Mouse (Mus musculus): ENCODE measurements at regions not wholly inside any gene's neighbourhood (a gene's known extent, or its start where the extent isn't known, plus 50 kb on each side); places are given as distances from the start of the nearest gene placed in this dataset.
A peak's percentile ranks its signal among the peaks of the same experiment; 100 is the strongest.

GRCm38 (mm10) chr5:53329591-53329990, 62.7 kb downstream of the Smim20 start:
- no peak for DNase-seq (ENCODE audit: low spot score)

DNA sequence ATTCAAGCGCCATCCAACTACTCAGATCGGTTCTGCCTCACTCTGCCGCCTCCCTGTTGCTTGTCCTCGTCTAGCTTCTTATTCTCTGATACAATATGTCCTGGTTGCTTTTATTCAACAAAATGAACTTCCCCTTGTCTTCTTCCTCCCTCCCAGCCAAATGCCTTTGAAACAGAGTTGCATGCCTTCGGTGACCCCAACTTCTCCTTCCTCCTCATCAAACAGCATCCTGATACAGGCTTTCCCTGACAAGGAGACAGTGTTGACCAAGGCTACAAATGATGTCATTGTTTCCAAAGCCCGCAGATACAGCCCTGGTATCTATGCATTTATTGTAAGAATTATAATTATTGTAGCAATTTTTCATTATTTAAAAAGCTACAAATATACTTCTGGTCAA, 69.8 kb downstream of the Smim20 start:
- DNase-seq (ENCODE audit: low spot score), result no peak

GRCm38 (mm10) chr5:53337816-53338215, 70.9 kb downstream of the Smim20 start:
- no peak for DNase-seq (ENCODE audit: low spot score)

DNA sequence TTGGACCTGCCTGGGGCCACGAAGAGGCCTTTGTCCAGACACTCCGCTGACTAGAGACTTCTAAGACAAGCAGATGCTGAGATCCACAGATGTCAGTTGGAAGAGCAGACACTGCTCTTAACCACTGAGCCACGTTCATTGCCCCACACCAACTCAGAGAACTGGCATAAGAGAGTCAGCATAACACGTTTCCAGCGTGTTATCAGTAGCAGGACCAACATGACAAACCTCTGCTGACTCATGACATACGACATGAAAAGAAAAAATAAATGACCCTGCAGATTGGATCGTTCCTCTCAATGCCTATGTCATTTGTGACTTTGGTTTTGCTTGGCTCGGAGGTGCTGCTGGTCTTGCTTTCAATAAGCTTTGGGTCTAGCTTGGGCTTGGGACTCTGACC, 78.3 kb downstream of the Smim20 start:
- no peak for DNase-seq (ENCODE audit: low spot score)

DNA sequence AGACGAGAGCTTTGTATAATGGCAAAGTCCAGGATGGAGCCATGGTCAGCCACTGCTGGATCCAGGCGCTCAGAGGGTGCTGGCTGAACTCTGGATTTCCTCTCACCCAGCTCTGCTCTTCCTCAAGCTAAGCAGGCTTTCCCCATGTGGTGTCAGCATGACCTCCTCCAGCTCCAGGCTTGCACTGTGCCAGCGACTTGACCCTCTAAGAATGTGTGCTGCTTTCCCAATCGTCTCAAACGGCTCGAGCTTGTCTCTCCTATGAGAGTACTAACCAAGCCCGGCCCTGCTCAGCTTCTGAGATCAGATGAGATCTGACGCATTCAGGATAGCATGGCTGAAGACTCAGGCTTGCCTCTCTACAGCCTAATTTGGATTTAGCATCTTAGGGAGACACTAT, 79.1 kb downstream of the Smim20 start:
- DNase-seq (ENCODE audit: low spot score), result no peak

DNA sequence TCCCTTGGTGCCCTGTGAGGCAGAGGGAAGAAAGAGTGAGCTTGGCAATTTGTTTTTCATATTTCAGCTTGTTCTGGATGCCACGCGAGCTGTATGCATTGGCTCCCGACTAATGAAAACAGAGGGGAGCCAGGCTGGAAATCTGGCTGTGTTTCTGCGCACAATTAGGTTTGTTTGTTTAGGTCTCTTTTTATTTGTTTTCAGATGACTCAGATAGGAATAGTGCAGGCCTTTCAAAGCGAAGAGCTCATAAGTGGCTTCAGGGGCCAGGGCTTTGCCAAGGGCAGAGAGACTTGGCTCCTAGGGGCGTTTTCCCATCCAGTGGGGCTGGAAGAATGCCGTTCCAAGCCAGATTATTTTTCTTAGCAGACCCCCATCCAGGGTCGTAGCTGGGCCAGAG, 79.9 kb downstream of the Smim20 start:
- DNase-seq (ENCODE audit: low spot score), result no peak

GRCm38 (mm10) chr5:53352852-53353251, 86.0 kb downstream of the Smim20 start:
- DNase-seq (ENCODE audit: low spot score), result no peak

DNA sequence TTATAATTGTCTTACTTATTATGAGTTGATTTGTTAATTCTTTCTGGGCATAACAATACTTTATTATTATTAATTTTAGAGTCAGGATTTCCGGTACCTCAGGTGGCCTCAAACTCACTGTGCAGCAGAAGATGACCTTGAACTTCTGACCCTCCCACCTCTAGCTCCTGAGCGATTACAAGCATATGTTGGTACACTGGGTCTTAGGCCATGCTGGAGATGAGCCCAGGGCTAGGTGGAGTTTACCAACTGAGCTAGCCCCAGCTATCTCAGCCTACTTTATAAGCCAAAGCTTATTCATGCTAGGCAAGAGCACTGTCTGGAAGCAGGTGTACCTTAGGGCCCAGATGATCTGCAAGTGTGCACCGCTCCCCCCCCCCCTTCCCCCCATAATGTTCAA, 87.4 kb downstream of the Smim20 start:
- no peak for DNase-seq (ENCODE audit: low spot score)

DNA sequence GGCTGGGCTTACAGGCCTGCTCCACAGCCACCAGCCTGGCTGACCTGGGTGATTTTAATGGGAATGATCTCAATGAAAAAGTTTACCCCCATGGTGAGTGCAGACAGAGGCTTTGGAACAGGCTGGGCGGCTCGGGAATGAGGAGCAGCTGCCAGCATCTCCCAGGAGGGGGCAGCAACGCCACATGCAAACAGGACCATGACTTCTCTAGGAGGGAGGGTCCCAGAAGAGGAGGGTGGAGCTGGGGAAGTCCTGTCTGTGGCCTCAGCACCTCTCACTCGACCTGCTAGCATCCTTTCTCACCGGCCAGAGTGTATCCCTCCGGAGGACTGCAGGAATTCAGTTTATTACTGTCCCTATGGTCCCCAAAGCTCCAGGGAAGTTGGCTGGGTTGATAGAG, 88.2 kb downstream of the Smim20 start:
- peak; percentile 77 for DNase-seq (ENCODE audit: low spot score)

GRCm38 (mm10) chr5:53357086-53357608, 90.3 kb downstream of the Smim20 start:
- no peak for DNase-seq (ENCODE audit: low spot score)

- no peak for DNase-seq (ENCODE audit: low spot score)
Observed at GRCm38 (mm10) chr5:53358181-53358580, 91.3 kb downstream of the Smim20 start.

- DNase-seq (ENCODE audit: low spot score), result no peak
Observed at GRCm38 (mm10) chr5:53359887-53360286, 93.0 kb downstream of the Smim20 start.

- no peak for DNase-seq (ENCODE audit: low spot score)
Observed at GRCm38 (mm10) chr5:53361295-53361694, 94.4 kb downstream of the Smim20 start.

DNA sequence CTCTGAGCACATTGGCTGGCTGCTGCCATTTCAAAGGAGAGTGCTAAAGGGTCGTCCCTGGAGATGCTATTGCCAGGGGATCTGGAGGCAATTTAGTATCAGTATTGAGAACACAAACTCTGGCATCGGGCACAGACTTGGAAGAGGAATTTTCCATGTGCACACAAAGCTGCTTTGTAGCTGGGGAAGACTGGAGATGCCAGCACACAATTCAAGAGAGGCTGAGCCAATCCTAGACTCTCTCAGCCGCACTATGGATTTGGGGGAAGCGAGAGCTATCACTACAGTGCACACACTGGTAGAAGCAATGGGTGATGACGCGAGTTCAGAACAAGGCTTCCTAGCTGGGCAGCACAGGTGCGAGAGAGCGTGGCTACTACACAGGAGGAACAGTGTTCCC, 97.0 kb downstream of the Smim20 start:
- no peak for DNase-seq (ENCODE audit: low spot score)

DNA sequence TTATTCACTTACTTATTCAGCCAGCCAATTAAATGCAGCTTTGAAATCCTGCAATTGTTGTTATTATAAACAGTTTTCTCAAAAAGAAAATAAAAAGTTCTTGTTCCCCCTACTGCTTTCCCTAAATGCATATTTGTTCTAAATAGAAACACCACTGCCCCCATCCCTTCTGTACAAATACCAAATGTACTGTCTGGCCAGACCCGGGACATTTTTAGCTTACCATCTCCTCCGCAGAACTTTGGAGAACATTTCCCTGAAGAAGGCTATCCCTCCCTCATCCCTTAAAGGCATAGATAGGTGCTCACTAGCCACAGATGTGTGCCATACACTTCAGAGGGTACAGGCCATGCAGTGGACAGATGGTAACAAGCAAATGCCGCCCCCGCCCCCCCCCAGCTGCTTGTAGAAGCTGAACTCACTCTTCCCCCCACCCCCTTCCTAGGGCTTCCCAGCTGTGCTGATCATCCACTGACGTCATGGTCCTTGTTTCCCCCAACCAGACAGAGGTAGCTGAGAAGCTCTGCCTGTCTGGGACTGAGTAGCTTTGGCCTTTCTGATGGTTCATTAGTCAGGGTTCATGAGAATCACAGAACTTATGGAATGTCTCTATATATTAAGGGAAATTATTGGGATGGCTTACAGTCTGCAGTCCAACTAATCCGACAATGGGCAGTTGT, 98.9 kb upstream of the Rbpj start:
- no peak for DNase-seq (ENCODE audit: low spot score)

GRCm38 (mm10) chr5:53370272-53370671, 95.7 kb upstream of the Rbpj start:
- DNase-seq (ENCODE audit: low spot score), result no peak

DNA sequence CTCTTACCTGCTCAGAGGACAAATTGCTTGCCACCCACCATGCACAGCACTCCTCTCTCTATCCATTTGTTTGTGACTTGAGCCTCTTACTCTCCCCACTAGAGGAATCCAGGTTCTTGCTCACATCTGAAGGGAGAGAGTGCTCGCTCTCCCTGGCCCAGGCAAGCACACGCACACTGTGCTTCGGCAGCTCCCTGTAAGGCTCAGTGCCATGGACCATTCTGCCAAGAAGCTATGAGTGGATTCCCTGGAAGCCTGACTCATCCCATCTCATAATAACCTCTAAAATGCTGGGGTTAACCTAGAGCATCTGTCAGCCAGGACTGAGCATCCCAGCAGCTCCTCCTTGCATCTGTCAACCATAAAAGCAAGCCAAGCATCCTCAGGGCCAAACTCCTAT, 94.3 kb upstream of the Rbpj start:
- no peak for DNase-seq (ENCODE audit: low spot score)

DNA sequence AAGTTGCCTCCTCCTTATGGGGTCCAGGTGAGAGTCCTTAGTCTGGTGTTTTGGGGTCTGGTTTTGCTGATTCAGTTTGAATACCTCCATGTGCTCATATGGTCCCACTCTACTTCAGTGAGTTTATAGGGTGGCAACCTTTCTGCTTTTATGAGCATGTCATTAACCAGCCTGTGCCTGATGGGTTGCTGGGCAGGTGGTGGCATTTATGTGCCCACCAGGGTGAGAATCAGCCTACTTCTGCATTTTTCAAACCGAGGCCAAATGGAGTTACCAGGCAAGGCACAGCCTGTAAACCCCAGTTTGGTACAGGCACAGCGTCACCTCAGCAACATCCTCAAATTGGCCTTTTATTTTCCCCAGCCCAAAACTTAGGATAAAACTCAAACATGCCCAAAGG, 92.6 kb upstream of the Rbpj start:
- DNase-seq (ENCODE audit: low spot score), result no peak

DNA sequence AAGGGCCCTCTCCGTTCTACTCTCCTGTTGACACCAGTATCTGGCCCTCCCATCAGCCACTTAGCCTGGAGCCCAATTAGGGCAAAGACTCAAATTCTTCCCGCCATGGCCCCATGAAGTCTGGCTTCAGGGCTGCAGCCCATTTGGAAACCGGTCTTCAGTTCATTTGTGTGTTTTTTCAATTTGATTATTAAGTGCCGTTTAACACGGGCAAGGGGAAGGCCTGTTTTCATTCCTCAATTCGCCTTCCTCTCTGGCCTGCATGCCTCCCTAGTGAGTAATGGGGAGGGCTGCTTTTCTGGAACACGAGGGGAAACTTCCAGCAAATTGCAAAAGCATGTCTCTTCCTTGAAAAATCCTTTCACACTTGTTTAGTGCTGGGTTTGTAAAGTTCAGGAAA, 89.1 kb upstream of the Rbpj start:
- DNase-seq (ENCODE audit: low spot score), result no peak

- DNase-seq (ENCODE audit: low spot score), result no peak
Observed at GRCm38 (mm10) chr5:53377698-53378097, 88.3 kb upstream of the Rbpj start.

GRCm38 (mm10) chr5:53378106-53378505, 87.8 kb upstream of the Rbpj start:
- DNase-seq (ENCODE audit: low spot score), result no peak

DNA sequence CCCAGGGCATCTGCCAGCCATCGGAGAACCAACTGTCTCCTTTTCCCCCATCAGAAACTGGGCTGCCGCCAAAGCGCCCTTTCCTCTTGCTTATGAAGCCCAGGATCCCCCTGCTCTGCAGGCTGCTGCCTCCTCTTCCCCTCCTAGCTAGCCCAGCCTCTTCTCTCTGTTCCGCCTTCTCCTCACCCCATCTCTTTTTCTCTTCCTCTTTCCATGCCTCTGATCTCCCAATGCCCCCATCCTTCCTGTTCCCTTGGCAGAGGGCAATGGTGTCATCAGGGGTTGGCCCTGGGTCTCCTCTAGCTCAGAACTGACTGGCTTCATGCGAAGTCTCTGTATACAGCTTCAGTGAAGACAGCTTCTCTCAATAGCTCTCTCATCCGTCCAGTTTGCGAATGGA, 87.4 kb upstream of the Rbpj start:
- no peak for DNase-seq (ENCODE audit: low spot score)

- DNase-seq (ENCODE audit: low spot score), result no peak
Observed at GRCm38 (mm10) chr5:53379612-53380011, 86.3 kb upstream of the Rbpj start.

DNA sequence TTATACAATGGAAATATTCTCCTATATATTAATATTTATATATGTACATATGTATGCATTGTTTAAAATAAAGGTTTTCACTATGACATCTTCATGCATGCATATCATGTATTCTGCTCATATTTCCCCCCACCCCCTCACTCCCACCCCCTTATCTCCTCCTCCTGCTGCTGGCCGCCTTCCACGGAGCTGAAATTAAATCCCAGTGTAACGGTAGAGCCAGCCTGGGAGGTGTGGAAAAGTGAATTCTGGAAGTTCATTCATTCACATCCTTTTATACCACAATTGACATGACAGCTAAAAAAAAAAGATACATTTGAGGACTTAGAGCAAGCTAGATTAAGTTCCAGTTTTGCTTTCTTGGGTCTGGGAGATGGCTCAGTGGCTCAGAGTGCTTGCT, 85.7 kb upstream of the Rbpj start:
- DNase-seq (ENCODE audit: low spot score), result no peak

Data from layer of hippocampus, adult 9-10 months (tissue).